Comparison of ENCODE assay signal across 7 mouse cellular contexts in the genomic region with DNA sequence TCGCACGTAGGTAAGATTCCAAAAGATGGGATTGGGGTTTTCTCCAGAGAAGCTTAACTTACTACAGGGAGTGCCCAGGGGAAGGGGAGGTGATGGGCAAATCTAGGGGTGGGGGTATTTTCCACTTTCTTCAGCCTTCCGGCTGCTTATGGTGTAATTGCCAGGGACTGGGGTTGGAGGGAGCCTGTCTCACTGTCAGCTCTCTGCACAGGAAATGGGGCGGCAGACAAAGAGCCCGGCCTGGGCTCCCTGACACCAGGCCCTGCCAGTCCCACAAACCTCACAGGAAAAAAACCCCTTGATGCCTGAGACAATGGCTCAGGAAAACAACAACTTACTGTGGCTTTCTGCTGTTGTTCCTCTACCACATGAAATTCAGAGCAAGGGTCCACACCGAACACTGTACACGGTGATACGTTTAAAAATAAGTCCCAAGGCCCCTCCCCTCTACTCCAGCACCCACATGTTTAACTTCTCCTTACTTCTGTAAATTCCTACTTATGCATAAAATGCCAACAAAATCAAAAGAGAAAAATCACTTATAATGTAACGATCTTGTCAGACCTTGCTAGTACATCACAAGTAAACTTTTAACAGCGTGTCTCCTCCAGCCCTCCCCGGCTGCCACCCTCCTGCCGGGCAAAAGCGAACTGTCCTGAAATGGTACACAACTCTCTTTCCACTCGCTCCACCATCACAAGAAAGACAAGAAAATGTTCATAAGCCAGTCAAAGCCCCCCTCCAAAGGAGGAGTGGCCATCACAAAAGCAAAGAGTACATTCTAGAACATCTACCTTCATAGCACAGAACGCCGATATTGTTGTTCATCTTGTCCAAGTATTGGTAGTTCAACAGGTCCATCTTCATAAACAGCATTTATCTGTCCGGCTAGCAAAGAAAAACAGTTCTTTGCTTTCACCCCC. TPM values are rescaled to one million over a fixed set of nuclear protein-coding genes. Genes with fewer than 3 reads are reported as not detected.
A peak's percentile ranks its signal among the peaks of the same experiment; 100 is the strongest.
DNase-seq lines count a peak whose midpoint lies in the region; ATAC-seq and TF ChIP-seq lines count a peak whose summit lies in the region.

No protein-coding gene starts in this region.

- peak overlapping the region; percentile 94 for H3K27ac ChIP-seq in heart, embryonic 13.5 days (replicated peaks)
- peak overlapping the region; percentile 90 for H3K27ac ChIP-seq in kidney, postnatal 0 days

- TF ChIP-seq CTCF in kidney, postnatal 0 days (IDR thresholded peaks at IDR 0.05; ENCODE audit: low read depth), result no peak

- no peaks in the 10 kb centered on the region for H3K9me3 ChIP-seq in heart, embryonic 13.5 days
- no peaks in the 10 kb centered on the region for H3K9me3 ChIP-seq in kidney, postnatal 0 days (replicated peaks; ENCODE audit: low read length)

- 0 out of 2 replicates have a peak, but pooled peaks cover 3% of the 10 kb centered on the region for H3K36me3 ChIP-seq in heart, embryonic 13.5 days
- no peaks in the 10 kb centered on the region for H3K36me3 ChIP-seq in kidney, postnatal 0 days (ENCODE audit: insufficient read depth, low read length)
- no peaks in the 10 kb centered on the region for H3K36me3 ChIP-seq in splenic B cell, adult 2 months (ENCODE audit: control insufficient read depth, insufficient read depth, low read length, poor library complexity, severe bottlenecking)

- peaks cover 39% of the 10 kb centered on the region for H3K4me1 ChIP-seq in heart, embryonic 13.5 days
- peaks cover 38% of the 10 kb centered on the region for H3K4me1 ChIP-seq in kidney, postnatal 0 days (replicated peaks; ENCODE audit: insufficient read depth, low read length)

- WGBS in heart, embryonic 13.5 days, result 4% methylated on average over 17 of the region's 17 CpGs
- under 1% methylated on average over 17 of the region's 17 CpGs for WGBS in kidney, postnatal 0 days

- no peaks in the 10 kb centered on the region for H3K27me3 ChIP-seq in heart, embryonic 13.5 days (replicated peaks)
- H3K27me3 ChIP-seq in kidney, postnatal 0 days (ENCODE audit: insufficient read depth, low read length), result no peaks in the 10 kb centered on the region
- H3K27me3 ChIP-seq in splenic B cell, adult 2 months (ENCODE audit: control insufficient read depth, insufficient read depth, low read length, poor library complexity, severe bottlenecking), result no peaks in the 10 kb centered on the region

- ATAC-seq in heart, embryonic 13.5 days (ENCODE audit: extremely low read depth, insufficient number of reproducible peaks, low FRiP score, low TSS enrichment), result peak; percentile 34; the same call in 1 of the 2 replicates
- ATAC-seq in kidney, postnatal 0 days (replicated peaks; ENCODE audit: low FRiP score, low read depth), result no peak
- no peak for ATAC-seq in monocyte, adult 5-6 weeks (replicated peaks; ENCODE audit: insufficient number of reproducible peaks, low FRiP score, low TSS enrichment, poor library complexity, severe bottlenecking)

- H3K4me2 ChIP-seq in heart, embryonic 13.5 days, result peak overlapping the region; percentile 84
- peak overlapping the region; percentile 78 for H3K4me2 ChIP-seq in kidney, postnatal 0 days (ENCODE audit: low read length)

- peak; percentile 81 for DNase-seq in T-cell, adult 2 months (ENCODE audit: low spot score)
- DNase-seq in embryo, embryonic 11 days, result peak; percentile 77
- DNase-seq in kidney, postnatal 0 days (ENCODE audit: low spot score), result peak; percentile 82
- peak; percentile 70 to 76 for DNase-seq in lung, postnatal 4 days
- peak; percentile 54 for DNase-seq in splenic B cell, adult 2 months (ENCODE audit: low read depth, low spot score)

- peak overlapping the region; percentile 94 for H3K9ac ChIP-seq in heart, embryonic 13.5 days
- H3K9ac ChIP-seq in kidney, postnatal 0 days (ENCODE audit: low read depth, low read length), result peak overlapping the region; percentile 83

- H3K4me3 ChIP-seq in heart, embryonic 13.5 days, result peak overlapping the region; percentile 76
- H3K4me3 ChIP-seq in kidney, postnatal 0 days (replicated peaks; ENCODE audit: low read depth, low read length), result peak overlapping the region; percentile 77

RNA-seq across cellular contexts. Expression of a gene that starts 49.0 kb away (rescaled TPM):
- 62.5 and 72.1 TPM in 2 replicates for polyA plus RNA-seq in heart, embryonic 13.5 days (2015; fragmentation: Nextera tagmentation; extraction: Ambion mirVana)
- 97.2 and 99.7 TPM in 2 replicates for polyA plus RNA-seq in kidney, postnatal 0 days (2015; fragmentation: Nextera tagmentation; extraction: Ambion mirVana)
- total RNA-seq in monocyte, adult 5-6 weeks (2017), result 67.3 to 111 TPM (median 88.1 TPM) in 3 replicates
